Mouse (Mus musculus): ENCODE measurements around the gene Abcg2. TPM values are rescaled to one million over a fixed set of nuclear protein-coding genes. Genes with fewer than 3 reads are reported as not detected.

Abcg2 gene
- polyA plus RNA-seq, 1 experiment from 2014 or later, result 40.6 TPM

DNA sequence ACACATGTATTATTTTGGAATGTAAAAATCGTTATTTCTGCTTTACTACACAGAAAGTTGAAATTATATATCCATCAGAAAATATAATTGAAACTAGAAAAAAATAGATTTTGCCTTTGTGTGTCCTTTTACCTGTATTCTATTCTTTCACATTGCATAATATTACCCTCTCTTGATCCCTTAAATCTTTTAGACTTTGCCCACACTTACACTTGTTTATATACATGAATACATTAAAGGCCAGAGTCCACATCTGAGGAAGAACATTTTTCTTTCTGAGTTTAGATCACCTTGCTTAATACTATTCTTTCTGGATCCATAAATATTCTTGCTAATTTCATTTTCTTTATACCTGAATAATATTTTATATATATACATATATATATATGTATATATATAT, 110.4 kb downstream of the Abcg2 start:
- no peaks in the 10 kb centered on the region for H3K9me3 ChIP-seq
- no peaks in the 10 kb centered on the region for H3K27me3 ChIP-seq
- WGBS, result 88% methylated on average over 1 of the region's 1 CpGs
- no peak overlapping the region for H3K9ac ChIP-seq
- no peak for ATAC-seq (ENCODE audit: low FRiP score)
- no peaks in the 10 kb centered on the region for H3K36me3 ChIP-seq
- no peak overlapping the region for H3K4me2 ChIP-seq
- H3K4me1 ChIP-seq (replicated peaks), result no peaks in the 10 kb centered on the region
- H3K4me3 ChIP-seq, result no peak overlapping the region
- H3K27ac ChIP-seq, result no peak overlapping the region

DNA sequence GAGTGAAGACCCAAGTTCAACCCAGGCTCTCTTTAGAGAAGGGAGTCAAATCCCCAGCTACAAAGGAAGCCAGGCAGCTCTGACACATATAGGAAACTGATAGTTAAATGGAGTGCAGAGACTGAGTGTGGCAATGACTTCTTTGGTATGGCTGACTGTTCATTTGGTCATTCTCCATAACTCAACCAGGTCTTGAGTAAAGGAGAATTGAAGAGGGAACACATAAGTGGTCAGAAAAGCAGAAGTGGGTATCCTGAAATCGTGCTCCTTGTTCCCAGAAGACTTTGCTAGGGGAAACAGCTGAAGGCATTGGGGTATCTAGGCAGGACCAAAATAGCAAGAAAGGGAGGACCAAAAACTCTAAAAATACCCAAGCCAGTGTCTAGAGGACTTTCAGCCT, 126.0 kb downstream of the Abcg2 start:
- 78% methylated on average over 1 of the region's 1 CpGs for WGBS
- H3K36me3 ChIP-seq, result no peaks in the 10 kb centered on the region

DNA sequence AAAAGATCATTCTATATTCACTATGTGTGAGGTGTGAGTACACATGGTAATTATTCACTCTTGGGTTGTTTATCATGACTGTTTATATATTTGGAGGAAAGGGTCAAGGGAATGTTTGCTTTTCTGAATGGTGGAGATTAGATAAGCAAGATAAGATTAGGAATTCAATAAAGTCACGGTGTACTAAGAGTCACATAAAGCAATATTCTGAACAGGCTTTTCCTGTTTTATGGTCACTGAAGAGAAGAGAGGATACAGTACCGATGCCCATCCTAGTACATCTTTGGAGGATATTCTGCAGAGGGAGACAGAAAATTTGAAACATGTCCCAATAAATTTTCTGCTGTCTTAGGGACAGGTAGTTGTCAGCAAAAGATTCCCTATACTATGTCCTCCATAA, 127.6 kb downstream of the Abcg2 start:
- Histone ChIP-seq H3K4me1 (replicated peaks) (no peaks in the 10 kb centered on the region), H3K9ac (no peak overlapping the region), H3K27me3 (no peaks in the 10 kb centered on the region), H3K4me3 (no peak overlapping the region), H3K27ac (no peak overlapping the region), H3K36me3 (no peaks in the 10 kb centered on the region), H3K4me2 (no peak overlapping the region), H3K9me3 (no peaks in the 10 kb centered on the region)
- no peak for ATAC-seq (ENCODE audit: low FRiP score)
- 94% methylated on average over 2 of the region's 2 CpGs for WGBS

More for the DNA sequence above, 126.0 kb downstream of the Abcg2 start:
- Histone ChIP-seq H3K9me3 (no peaks in the 10 kb centered on the region), H3K27ac (no peak overlapping the region), H3K27me3 (no peaks in the 10 kb centered on the region), H3K9ac (no peak overlapping the region), H3K4me2 (no peak overlapping the region), H3K4me1 (replicated peaks) (no peaks in the 10 kb centered on the region), H3K4me3 (no peak overlapping the region)
- no peak for ATAC-seq (ENCODE audit: low FRiP score)

DNA sequence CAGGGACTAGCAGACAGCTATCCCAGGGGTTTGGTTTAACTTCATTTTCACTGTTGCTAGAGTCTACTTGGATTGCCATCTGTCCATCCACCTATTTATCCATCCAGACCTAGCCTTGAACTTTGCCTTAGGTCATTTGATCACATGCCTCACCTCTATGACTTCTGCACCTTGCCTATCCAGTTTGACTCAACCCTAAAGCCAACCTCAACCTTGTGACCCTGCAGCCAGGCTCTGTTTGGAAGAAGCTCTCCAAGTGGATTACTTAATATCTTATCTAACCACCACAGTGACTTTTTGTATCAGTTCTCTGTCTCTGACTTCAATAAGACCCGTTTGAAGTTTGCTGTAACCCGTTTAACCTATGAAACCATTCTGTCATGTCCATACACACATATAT, 149.5 kb downstream of the Abcg2 start:
- WGBS, result 88% methylated on average over 2 of the region's 2 CpGs

DNA sequence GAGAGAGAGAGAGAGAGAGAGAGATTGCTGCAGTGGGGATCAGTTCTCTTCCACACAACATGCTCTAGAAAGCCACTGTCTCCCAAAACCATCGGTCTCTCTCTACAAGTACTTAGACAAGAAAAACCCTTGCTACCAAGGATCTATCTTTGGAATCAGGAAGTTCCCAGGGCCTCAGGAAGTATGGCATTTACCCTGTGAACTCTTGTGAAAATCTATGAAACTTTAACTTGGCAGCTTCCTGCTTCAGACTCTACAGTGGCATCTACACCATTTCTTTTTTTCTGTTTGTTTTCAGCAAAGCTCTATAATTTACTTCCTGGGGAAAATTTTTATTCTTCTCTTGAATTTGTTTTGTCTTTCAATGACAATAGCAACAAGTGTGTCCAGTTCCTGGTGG, 150.8 kb downstream of the Abcg2 start:
- H3K4me2 ChIP-seq, result no peak overlapping the region
- no peak overlapping the region for H3K27ac ChIP-seq
- WGBS, result 72% methylated on average over 1 of the region's 1 CpGs
- H3K36me3 ChIP-seq, result no peaks in the 10 kb centered on the region
- no peak overlapping the region for H3K9ac ChIP-seq
- no peaks in the 10 kb centered on the region for H3K4me1 ChIP-seq (replicated peaks)
- H3K9me3 ChIP-seq, result no peaks in the 10 kb centered on the region
- no peak for ATAC-seq (ENCODE audit: low FRiP score)
- no peaks in the 10 kb centered on the region for H3K27me3 ChIP-seq
- H3K4me3 ChIP-seq, result no peak overlapping the region

More for the DNA sequence above, 149.5 kb downstream of the Abcg2 start:
- H3K27me3 ChIP-seq, result no peaks in the 10 kb centered on the region
- ATAC-seq (ENCODE audit: low FRiP score), result no peak
- no peak overlapping the region for H3K4me2 ChIP-seq
- no peaks in the 10 kb centered on the region for H3K9me3 ChIP-seq
- no peak overlapping the region for H3K9ac ChIP-seq
- H3K4me1 ChIP-seq (replicated peaks), result no peaks in the 10 kb centered on the region
- no peaks in the 10 kb centered on the region for H3K36me3 ChIP-seq
- H3K27ac ChIP-seq, result no peak overlapping the region
- no peak overlapping the region for H3K4me3 ChIP-seq

Other genes with a start within 250 kb of the Abcg2 start
- not detected in 2 replicates for gene Vmn1r30, start 141.1 kb upstream of the Abcg2 start, polyA plus RNA-seq (2015; fragmentation: Nextera tagmentation; extraction: Ambion mirVana)
- gene Vmn1r31, start 109.2 kb upstream of the Abcg2 start, polyA plus RNA-seq (2015; fragmentation: Nextera tagmentation; extraction: Ambion mirVana), result not detected in 2 replicates
- 21.7 and 22.0 TPM in 2 replicates for gene Herc3, start 246.9 kb downstream of the Abcg2 start, polyA plus RNA-seq (2015; fragmentation: Nextera tagmentation; extraction: Ambion mirVana)

Measured in hindbrain, embryonic 13.5 days (tissue).